Mouse (Mus musculus) hindbrain, embryonic 14.5 days (tissue): Measurements from ENCODE around the gene Mrps23. TPM values are rescaled to one million over a fixed set of nuclear protein-coding genes. Genes with fewer than 3 reads are reported as not detected.
A peak's percentile ranks its signal among the peaks of the same experiment; 100 is the strongest.

Experiments
- ATAC-seq: fragments of 200-750 bp; cut with Nextera tagmentation; 2 replicates; pipeline ENCODE4 v1.8.0; 2017; ENCODE audit warnings: moderate number of reproducible peaks, mild to moderate bottlenecking, moderate TSS enrichment, moderate library complexity; ENCODE audit not compliant: low FRiP score
- DNase-seq: peaks from one replicate; pipeline ENCODE4 v3.0.0-alpha.2; 2015; ENCODE audit warnings: low spot score
- H3K27ac ChIP-seq: fragments of 300-500 bp; sonication (generic); 2 replicates; pipeline ENCODE4 v1.5.1; 2014; ENCODE audit warnings: mild to moderate bottlenecking, moderate library complexity
- H3K27me3 ChIP-seq: fragments of 300-500 bp; sonication (generic); 2 replicates; pipeline ENCODE4 v1.6.1; 2014; ENCODE audit warnings: mild to moderate bottlenecking, low read length, mixed read lengths; ENCODE audit not compliant: control insufficient read depth, insufficient read depth
- H3K36me3 ChIP-seq: fragments of 300-500 bp; sonication (generic); replicated peaks from 2 replicates; pipeline ENCODE4 v1.6.1; 2014; ENCODE audit not compliant: control insufficient read depth, insufficient read depth
- H3K4me1 ChIP-seq: fragments of 300-500 bp; sonication (generic); replicated peaks from 2 replicates; pipeline ENCODE4 v1.6.1; 2014; ENCODE audit warnings: antibody characterized with exemption, low read length, mixed read lengths; ENCODE audit not compliant: control insufficient read depth, insufficient read depth
- H3K4me2 ChIP-seq: fragments of 300-500 bp; sonication (generic); replicated peaks from 2 replicates; pipeline ENCODE4 v1.6.1; 2014; ENCODE audit warnings: mild to moderate bottlenecking, moderate library complexity
- H3K4me3 ChIP-seq: fragments of 300-500 bp; sonication (generic); replicated peaks from 2 replicates; pipeline ENCODE4 v1.5.1; 2014; ENCODE audit warnings: mild to moderate bottlenecking, low read length
- H3K9ac ChIP-seq: fragments of 300-500 bp; sonication (generic); 2 replicates; pipeline ENCODE4 v1.6.1; 2014
- H3K9me3 ChIP-seq: fragments of 300-500 bp; sonication (generic); 2 replicates; pipeline ENCODE4 v1.6.1; 2016; ENCODE audit warnings: low read length; ENCODE audit not compliant: control insufficient read depth
- WGBS: fragments of 180-500 bp; shearing (Covaris S2); extraction: QIAGEN DNeasy Blood & Tissue Kit; methylation state at CpG from one replicate; pipeline ENCODE4 v1.1.7; 2014; 5-methylcytosine and 5-hydroxymethylcytosine counted together
- polyA plus RNA-seq: library from polyadenylated mRNA; unstranded; fragments of >200 nt; fragmentation: Nextera tagmentation; extraction: Ambion mirVana; gene quantifications from 2 replicates; pipeline ENCODE4 v1.2.1, GENCODE M21; 2014

Gene Mrps23
- polyA plus RNA-seq, 1 experiment from 2014 or later, result 67.8 TPM

DNA sequence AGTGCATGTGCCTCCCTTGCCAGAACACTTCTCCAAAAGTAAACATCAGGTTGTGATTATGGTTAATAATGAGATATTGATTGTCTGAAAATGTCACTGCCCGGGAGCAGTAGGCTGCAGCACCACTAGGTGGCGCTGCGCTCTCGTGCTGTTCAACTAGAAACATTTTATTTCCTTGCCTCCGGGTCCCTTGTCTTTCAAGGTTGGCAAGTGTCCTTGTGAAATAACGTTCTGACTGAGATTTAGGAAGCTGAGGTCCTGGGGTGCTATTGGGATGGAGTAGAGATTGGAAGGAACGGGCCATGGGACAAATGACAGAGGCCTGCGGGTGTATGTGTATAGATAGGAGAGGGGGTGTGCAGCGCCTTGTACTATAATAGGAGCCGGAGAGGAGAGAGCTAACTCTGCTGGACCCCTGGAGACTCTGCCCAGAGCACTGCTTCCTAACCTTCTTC, 12.1 kb downstream of the Mrps23 start:
- Histone ChIP-seq H3K4me1 (peaks cover 13% of the 10 kb centered on the region), H3K27me3 (no peaks in the 10 kb centered on the region), H3K4me3 (peak overlapping the region; percentile 4; the same call in 1 of the 2 replicates), H3K9me3 (no peaks in the 10 kb centered on the region), H3K9ac (peak overlapping the region; percentile 39), H3K27ac (peak overlapping the region; percentile 69), H3K4me2 (peak overlapping the region; percentile 43), H3K36me3 (peaks cover 13% of the 10 kb centered on the region)
- WGBS, result 10% methylated on average over 10 of the region's 10 CpGs
- DNase-seq (peak; percentile 94), ATAC-seq (peak; percentile 23; the same call in 1 of the 2 replicates)

DNA sequence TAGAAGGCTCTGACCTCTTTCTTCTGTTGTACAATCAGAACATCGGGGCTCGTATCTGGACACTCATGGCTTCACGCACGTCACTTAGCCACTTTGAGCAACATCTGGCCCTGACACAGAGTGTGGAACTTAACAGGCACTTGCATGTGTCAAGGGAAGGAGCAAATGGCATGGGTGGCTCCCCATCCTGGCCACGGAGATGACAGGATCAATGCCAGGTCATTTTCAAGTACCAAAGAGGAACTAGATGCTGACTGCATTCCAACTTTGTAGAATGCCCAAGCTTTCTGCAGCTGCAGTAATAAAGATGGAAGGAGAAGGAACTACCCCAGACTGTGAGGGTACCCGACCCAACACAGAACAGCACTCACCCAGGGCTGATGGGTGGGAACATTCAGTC, 14.0 kb downstream of the Mrps23 start:
- no peak overlapping the region for H3K9ac ChIP-seq
- no peaks in the 10 kb centered on the region for H3K9me3 ChIP-seq
- peaks cover 13% of the 10 kb centered on the region for H3K4me1 ChIP-seq
- DNase-seq (no peak), ATAC-seq (no peak)
- H3K27ac ChIP-seq, result no peak overlapping the region
- H3K36me3 ChIP-seq, result no peaks in the 10 kb centered on the region
- H3K27me3 ChIP-seq, result no peaks in the 10 kb centered on the region
- 87% methylated on average over 6 of the region's 6 CpGs for WGBS
- no peak overlapping the region for H3K4me2 ChIP-seq
- no peak overlapping the region for H3K4me3 ChIP-seq

DNA sequence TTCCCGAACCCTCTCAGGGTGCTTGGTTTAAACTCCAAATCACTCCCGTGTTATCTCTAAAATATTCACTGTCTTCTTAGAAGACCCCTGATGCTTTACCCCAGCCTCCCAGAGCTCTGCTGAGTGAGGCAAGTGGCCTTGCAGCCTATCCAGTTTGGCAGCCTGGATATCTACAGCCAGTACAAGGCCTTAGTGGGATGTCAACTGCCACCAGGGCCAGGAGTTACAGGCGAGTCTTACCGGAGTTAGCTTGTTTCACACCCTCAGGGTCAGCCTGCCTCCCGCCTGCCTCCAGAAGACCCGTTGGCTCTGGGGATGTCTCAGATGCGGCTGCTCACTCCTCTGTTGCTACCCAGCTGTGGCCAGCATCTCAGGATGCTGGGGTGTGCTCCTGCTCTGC, 14.4 kb downstream of the Mrps23 start:
- Histone ChIP-seq H3K27ac (no peak overlapping the region), H3K36me3 (no peaks in the 10 kb centered on the region), H3K9me3 (no peaks in the 10 kb centered on the region), H3K9ac (no peak overlapping the region), H3K4me3 (no peak overlapping the region), H3K4me2 (no peak overlapping the region), H3K27me3 (no peaks in the 10 kb centered on the region), H3K4me1 (peaks cover 13% of the 10 kb centered on the region)
- DNase-seq, result no peak
- no peak for ATAC-seq
- 64% methylated on average over 7 of the region's 7 CpGs for WGBS

DNA sequence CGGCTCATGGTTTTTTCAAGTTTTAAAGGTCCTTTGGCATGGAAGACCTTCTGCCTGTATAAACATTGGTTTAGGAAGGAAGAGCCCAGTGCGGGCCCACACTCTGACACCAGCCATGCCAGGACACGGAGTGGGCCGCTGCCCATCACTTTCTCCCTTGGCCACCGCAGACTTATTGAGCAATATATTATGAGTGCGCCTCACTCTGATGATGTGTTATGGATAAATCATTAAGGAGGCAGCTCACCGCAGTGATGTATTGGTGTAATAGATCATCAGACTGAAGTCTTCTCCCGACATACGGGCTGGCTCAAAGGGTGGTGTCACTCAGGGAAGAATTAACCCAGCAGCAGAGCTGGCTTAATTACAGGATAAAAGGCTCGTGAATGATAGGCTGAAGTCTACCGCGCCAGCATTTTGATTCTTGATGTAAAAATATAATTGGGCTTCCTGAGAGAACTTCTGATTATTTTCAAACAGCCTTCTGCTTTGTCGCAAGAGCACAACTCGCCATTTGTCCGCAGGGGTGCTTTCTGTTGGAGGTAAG, 17.8 kb downstream of the Mrps23 start:
- Histone ChIP-seq H3K9ac (no peak overlapping the region), H3K4me1 (no peaks in the 10 kb centered on the region), H3K36me3 (no peaks in the 10 kb centered on the region), H3K27me3 (no peaks in the 10 kb centered on the region), H3K4me3 (no peak overlapping the region), H3K4me2 (no peak overlapping the region), H3K9me3 (no peaks in the 10 kb centered on the region), H3K27ac (no peak overlapping the region)
- no peak for ATAC-seq
- no peak for DNase-seq
- 73% methylated on average over 15 of the region's 15 CpGs for WGBS

DNA sequence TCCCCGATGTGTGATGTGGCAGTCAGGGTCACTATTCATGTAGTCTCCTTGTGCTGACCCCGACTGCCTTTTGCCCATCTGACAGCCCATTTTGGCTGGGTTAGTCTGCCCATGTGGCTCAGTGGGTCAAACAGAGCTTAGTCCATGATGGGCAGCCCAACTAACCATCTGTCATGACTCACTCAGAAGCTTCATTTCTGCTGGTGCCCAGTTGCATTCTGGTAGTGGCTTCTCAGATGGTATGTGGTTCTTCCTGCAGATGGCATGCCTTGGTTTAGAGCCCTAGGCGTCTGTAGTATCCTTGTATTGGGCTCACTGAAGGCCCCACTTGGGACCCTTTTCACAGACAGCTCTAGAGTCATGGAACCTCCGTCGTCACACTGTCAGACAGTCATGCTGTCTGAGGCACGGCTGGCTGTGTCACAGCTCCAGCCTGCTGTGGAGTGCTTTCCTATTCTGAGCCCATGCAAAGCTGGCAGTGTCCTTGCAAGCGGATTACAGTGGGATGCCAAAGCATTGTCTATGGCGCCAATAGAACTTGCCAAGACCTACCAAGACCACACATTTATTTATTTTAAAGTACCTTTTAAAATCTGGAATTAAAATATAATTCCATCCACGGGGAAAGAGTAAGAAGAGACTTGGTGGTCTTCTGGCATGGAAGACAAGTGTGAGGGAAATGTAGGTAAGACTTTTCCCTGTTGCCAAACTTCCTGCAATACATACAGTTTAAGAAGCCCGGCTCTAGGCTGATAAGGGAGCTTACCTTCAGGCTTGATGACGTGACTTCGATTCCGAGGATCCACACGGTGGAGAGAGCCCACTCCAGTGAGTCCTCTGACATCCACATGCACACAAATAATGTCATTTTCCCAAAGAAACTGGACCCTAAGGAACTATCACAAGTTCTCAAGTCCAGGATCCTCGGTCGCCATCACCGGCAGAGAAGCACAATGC, 23.1 kb downstream of the Mrps23 start:
- ATAC-seq (no peak), DNase-seq (no peak)
- H3K4me3 ChIP-seq, result no peak overlapping the region
- no peak overlapping the region for H3K4me2 ChIP-seq
- no peaks in the 10 kb centered on the region for H3K36me3 ChIP-seq
- no peaks in the 10 kb centered on the region for H3K27me3 ChIP-seq
- no peak overlapping the region for H3K9ac ChIP-seq
- no peak overlapping the region for H3K27ac ChIP-seq
- 91% methylated on average over 17 of the region's 17 CpGs for WGBS
- no peaks in the 10 kb centered on the region for H3K4me1 ChIP-seq
- H3K9me3 ChIP-seq, result no peaks in the 10 kb centered on the region

DNA sequence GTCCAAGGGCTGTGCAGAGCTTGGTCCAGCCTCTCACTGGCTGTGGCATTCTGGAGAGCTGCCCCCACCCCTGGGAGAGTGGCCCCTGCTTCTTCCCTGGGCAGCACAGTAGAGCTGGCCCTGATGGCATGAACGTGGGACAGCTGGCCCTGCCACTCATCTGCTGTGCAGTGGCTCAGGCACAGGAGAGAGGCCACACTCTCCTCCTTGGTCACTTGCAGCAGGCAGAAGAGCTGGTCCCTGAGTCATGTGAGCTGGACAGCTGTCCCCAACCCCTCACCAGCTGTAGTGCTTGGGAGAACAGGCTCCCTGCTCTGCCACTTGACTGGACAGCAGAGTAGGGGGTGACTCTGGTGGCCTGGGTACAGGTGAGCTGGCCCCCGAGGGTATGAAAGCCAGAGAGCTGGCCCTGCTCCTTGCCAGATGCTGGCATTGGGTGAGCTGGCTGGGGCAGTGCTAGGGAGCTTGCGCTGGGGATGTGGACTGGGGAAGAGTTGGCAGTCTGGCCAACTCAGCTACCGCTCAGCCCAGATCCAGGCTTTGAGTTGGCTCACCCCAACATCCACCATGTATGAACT, 27.1 kb downstream of the Mrps23 start:
- ATAC-seq (no peak), DNase-seq (no peak)
- no peak overlapping the region for H3K27ac ChIP-seq
- no peaks in the 10 kb centered on the region for H3K36me3 ChIP-seq
- 76% methylated on average over 4 of the region's 4 CpGs for WGBS
- peaks cover 25% of the 10 kb centered on the region for H3K4me1 ChIP-seq
- no peak overlapping the region for H3K4me2 ChIP-seq
- no peaks in the 10 kb centered on the region for H3K27me3 ChIP-seq
- H3K9me3 ChIP-seq, result no peaks in the 10 kb centered on the region
- no peak overlapping the region for H3K4me3 ChIP-seq
- no peak overlapping the region for H3K9ac ChIP-seq

DNA sequence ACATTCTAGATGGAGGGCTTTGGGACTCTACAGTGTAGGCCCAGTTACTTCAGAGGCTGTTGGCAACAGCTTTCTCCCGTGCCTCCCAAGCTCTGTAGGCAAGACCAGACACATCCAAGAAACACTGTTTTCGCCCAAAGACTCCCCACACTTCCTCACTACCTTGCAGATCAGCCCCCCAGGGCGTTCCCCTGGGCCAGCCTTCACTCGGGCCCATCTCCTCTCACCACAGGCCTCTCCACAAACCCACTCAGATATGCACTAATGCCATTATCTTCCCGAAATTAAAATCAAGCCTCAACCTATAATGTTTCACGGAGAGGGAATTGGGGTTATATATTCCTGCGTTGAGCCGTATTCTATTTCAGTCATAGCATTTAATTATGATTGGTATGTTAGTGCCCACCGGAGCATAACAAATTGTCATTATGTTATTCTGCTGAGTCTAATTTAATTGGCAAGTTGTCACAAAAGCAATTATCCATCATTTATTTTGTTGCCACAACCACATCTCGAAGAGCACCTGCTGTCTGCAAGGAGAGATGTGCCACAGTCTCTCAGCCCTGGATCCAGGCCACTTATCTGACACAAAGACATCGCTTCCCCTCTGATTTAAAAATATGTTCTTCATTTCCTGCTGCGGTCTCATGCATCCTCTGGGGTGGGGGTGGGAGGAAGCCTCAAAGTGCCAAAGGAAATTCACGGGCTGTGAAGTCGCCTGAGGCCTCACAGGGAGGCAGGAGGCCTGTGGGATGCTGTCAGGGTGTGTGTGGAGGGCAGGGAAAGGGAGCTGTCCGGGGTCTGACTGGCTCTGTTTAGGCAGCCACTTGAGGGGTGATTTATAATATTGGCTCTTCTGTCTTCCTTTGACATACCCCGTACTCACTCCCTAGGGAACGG, 29.6 kb downstream of the Mrps23 start:
- Histone ChIP-seq H3K4me1 (peaks cover 25% of the 10 kb centered on the region), H3K36me3 (no peaks in the 10 kb centered on the region), H3K27ac (peak overlapping the region; percentile 80), H3K9me3 (no peaks in the 10 kb centered on the region), H3K4me2 (no peak overlapping the region), H3K27me3 (no peaks in the 10 kb centered on the region), H3K4me3 (no peak overlapping the region), H3K9ac (no peak overlapping the region; the same call in 1 of the 2 replicates)
- peak; percentile 71 for DNase-seq
- 20% methylated on average over 17 of the region's 17 CpGs for WGBS
- ATAC-seq, result peak; percentile 61; the same call in 1 of the 2 replicates

DNA sequence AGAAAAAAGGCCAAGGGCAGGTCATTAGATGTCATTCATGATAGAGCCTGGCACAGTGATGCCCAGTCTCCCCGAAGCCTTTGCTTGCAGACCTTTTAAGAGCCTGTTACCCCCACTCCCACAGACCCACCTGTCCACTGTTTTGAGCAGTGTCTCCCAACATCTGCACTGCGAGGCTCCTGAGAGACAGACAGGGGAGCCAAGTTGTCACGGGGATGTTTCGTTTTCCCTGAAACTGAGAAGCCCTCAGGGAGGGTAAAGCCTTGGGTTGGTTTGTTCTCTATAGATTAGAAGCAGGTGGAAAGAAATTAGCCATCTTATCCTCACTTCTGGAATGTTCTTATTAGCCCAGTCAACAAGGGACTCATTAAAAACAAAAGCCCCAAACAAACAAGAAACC, 30.6 kb downstream of the Mrps23 start:
- WGBS, result 22% methylated on average over 4 of the region's 4 CpGs
- ATAC-seq (no peak), DNase-seq (no peak)
- Histone ChIP-seq H3K27me3 (no peaks in the 10 kb centered on the region), H3K36me3 (no peaks in the 10 kb centered on the region), H3K27ac (peak overlapping the region; percentile 80; the same call in 1 of the 2 replicates), H3K4me1 (peaks cover 25% of the 10 kb centered on the region), H3K9me3 (no peaks in the 10 kb centered on the region), H3K4me2 (no peak overlapping the region), H3K4me3 (no peak overlapping the region), H3K9ac (no peak overlapping the region)
